Mouse (Mus musculus) heart, postnatal 14 days (tissue): ENCODE results near the gene Tmem171. TPM values are rescaled to one million over a fixed set of nuclear protein-coding genes. Genes with fewer than 3 reads are reported as not detected.

Experiments
- DNase-seq, 2 experiments: peaks; one replicate each; pipeline ENCODE4 v3.0.0; 2021 to 2022
- intact Hi-C: fragments of 180-260 bp; cut with DNase I; formaldehyde crosslinking; loops from one replicate; pipeline ENCODE4 v1.15.1; 2025
- long read RNA-seq, 2 experiments: library from polyadenylated mRNA; stranded (forward); transcript quantifications; one replicate each; pipeline ENCODE4 v2.0.0; 2021
- total RNA-seq, 2 experiments: library from RNA; stranded (reverse); gene quantifications; 2 replicates each; pipeline ENCODE4 v1.2.3; 2021

Gene Tmem171
- total RNA-seq, result 1 to 10 TPM; 5.0 to 7.0 TPM
- long read RNA-seq, experiment 1, partial matches to known transcripts, result 1 of 8 reads
- long read RNA-seq, experiment 1, other reads (novel, unspliced or antisense), result 4 of 8 reads
- long read RNA-seq, experiment 2, partial matches to known transcripts, result 2 of 6 reads
- long read RNA-seq, experiment 2, other reads (novel, unspliced or antisense), result 3 of 6 reads

DNA sequence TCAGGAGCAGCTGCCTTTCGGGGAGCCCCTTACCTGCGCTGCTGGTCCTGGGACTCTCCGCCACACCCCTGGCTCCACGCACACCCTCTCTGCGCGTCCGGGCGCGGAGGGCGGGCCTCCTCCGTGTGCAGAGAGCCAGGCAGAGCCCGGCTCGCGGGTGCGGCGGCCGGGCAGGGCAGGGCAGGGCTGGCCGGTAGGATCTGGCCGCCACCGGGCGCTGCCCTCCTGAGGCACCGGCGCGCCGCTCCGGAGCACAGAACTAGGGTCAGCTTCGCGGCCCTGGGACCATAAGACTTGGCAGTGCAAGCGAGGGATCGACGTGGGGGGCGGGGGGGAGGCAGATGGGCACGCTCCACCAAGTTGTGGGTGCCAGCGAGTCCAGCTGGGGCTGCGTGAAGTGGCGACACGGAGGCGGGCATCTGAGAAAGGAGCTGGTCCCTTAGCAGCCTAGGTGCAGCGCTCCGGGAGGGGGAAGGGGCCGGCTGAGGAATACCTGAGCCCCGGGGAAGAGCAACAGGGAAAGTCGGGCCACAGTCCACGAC, at the start of gene Tmem171:
Gene Tmem171 (minus strand): TSS at position 62 of the 542 bp plus-strand sequence.
- intact Hi-C loops, result no loop called here
- DNase-seq, result peak; percentile 41 to 50

DNA sequence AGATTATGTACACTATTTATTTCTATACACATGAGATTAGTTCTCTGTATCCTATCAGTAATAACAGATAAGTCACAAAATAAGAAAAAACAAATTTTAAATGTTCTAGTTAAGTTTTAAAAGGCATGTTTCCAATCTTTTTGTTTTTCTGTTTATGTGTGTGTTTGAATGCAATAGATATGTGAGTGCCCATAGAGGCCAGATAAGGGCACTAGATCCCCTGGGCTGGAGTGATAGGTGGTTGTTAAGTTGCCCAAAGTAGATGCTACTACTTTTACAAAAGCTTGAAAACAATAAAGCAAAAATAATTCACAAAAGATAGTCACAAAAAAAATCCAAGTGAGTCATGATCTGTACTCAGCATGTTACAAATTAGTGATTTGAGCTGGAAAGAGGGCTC, 49.2 kb upstream of the Tmem171 start:
- intact Hi-C loops, result no loop called here
- DNase-seq, result no peak

GRCm38 (mm10) chr13:98743214-98743613, 48.6 kb upstream of the Tmem171 start:
- DNase-seq, result no peak
- intact Hi-C loops, result no loop called here

DNA sequence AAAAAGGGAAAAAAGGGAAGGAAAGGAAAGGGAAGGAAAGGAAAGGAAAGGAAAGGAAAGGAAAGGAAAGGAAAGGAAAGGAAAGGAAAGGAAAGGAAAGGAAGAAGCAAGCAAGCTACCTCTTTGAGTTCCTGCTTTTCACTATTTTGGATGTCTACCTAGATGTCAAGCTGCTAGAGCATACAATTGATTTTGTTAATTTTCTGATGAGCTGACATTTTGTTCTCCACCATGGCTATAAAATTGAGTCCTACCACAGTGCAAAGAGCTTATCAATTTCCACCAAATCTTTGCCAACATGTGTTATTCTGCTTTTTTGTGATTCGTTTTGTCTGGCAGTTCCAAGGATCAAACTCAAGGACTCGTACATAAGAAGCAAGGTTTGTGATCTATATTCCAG, 43.6 kb upstream of the Tmem171 start:
- no peak for DNase-seq
- intact Hi-C loops, result no loop called here

GRCm38 (mm10) chr13:98733292-98733691, 38.7 kb upstream of the Tmem171 start:
- no peak for DNase-seq
- intact Hi-C loops, result loop anchor here (5.0 kb wide), 1 partner anchor 136 kb away; no protein-coding TSS in a partner anchor

- no peak for DNase-seq
- intact Hi-C loops, result loop anchor here (5.0 kb wide), 1 partner anchor 132 kb away; no protein-coding TSS in a partner anchor
These were observed 34.8 kb upstream of the Tmem171 start for GRCm38 (mm10) chr13:98729271-98730062.

GRCm38 (mm10) chr13:98726494-98726893, 31.9 kb upstream of the Tmem171 start:
- no peak for DNase-seq
- intact Hi-C loops, result no loop called here

GRCm38 (mm10) chr13:98723430-98723829, 28.8 kb upstream of the Tmem171 start:
- no peak for DNase-seq
- intact Hi-C loops, result no loop called here

DNA sequence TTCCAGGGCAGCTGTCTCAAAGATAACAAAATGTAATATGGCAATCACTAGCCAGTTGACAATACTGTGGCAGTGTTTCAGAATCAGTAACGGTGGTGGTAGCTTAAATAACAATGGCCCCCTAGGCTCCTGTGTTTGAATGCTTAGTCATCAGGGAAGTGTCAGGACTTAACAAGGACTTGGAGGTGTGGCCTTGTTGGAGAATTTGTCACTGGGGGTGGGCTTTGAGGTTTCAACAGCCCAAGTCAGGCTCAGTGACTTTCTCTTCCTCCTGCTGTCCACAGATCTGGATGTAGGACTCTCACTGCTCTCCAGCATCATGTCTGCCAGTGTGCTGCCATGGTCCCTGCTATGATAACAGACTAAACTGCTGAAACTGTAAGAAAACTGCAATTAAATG, 27.7 kb upstream of the Tmem171 start:
- no peak for DNase-seq
- intact Hi-C loops, result no loop called here

GRCm38 (mm10) chr13:98716176-98716575, 21.5 kb upstream of the Tmem171 start:
- no peak for DNase-seq
- intact Hi-C loops, result no loop called here

GRCm38 (mm10) chr13:98715443-98715990, 20.9 kb upstream of the Tmem171 start:
- intact Hi-C loops, result no loop called here
- DNase-seq, result no peak

DNA sequence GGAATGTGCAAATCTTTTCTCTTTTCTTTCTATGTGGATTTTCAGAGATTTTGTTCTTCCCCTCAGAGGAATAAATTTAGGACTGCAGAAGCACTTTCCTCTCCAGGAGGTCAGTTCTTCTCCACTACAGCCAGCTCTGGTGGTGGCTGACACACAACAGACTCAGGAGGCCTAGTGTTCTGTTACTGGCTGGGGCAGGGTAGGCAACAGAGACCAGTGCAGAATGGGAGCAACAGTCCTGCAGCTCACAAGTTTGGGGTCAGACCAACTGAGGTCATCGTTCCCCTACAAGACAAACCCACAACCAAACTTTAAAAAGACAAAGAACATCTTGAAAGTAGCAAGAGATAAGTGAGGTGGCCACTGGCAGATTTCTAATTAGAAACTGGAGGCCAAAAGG, 16.0 kb upstream of the Tmem171 start:
- DNase-seq, result no peak
- intact Hi-C loops, result no loop called here

DNA sequence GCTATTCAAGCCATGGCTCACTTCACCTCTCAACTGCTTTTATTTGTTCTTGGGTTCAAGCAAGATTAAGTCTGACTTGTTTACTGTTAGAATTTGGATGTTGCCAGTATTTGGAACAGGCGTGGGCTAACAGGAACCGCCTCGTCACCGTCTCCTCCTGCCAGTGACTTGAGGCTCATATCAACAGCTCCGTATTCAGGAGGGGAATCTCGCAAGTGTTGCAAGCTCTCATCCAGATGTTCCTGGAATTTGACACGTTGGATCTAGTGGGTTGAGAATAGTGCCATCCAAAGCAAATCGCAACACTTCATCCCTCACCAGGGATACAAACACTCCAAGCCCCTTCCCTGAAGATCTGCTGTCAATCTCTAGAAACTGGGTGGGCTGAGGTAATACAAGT, 15.6 kb upstream of the Tmem171 start:
- no peak for DNase-seq
- intact Hi-C loops, result no loop called here

DNA sequence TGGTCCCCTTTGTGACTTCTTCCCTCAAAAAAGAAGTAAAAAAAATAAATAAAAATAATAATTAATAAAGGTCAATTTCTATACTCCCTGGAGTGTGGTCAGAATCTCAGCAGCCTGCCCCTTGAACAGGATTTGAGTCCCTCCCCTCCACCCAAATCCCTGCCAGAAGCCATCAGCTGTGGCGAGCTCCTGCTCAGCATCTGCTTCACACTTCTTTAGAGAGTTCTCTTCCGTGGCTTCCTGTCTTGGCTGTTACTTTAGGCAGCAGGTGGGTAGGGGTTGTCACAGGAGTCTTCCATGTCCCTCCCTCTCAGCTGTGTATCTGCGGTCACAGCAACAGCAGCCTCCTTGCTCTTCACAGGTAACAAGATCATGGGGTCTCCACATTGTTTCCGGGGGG, 10.9 kb upstream of the Tmem171 start:
- intact Hi-C loops, result no loop called here
- no peak for DNase-seq

GRCm38 (mm10) chr13:98703786-98704185, 9.2 kb upstream of the Tmem171 start:
- DNase-seq, result no peak
- intact Hi-C loops, result no loop called here

- intact Hi-C loops, result no loop called here
- no peak for DNase-seq
These were observed 7.7 kb upstream of the Tmem171 start for GRCm38 (mm10) chr13:98702361-98702760.

DNA sequence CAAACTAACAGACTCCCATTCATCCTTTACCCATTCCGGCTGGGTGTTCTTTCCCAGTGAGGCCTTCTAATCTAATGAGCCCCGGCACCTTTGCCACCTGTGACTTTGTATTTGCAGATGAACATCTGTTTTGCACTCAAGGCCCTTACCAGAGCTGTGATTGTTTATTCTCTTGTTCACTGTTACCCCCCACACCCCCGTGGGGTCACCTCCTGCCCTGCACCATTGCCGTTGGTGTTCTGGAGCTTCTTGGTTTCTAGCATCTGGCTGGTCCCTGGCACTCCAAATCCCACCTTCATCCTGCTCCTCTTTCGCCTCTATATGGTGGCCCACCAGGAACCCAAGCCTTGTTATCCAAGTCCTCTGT, 6.7 kb upstream of the Tmem171 start:
- DNase-seq, result no peak
- intact Hi-C loops, result no loop called here

GRCm38 (mm10) chr13:98700661-98701308, 6.2 kb upstream of the Tmem171 start:
- no peak for DNase-seq
- intact Hi-C loops, result no loop called here

DNA sequence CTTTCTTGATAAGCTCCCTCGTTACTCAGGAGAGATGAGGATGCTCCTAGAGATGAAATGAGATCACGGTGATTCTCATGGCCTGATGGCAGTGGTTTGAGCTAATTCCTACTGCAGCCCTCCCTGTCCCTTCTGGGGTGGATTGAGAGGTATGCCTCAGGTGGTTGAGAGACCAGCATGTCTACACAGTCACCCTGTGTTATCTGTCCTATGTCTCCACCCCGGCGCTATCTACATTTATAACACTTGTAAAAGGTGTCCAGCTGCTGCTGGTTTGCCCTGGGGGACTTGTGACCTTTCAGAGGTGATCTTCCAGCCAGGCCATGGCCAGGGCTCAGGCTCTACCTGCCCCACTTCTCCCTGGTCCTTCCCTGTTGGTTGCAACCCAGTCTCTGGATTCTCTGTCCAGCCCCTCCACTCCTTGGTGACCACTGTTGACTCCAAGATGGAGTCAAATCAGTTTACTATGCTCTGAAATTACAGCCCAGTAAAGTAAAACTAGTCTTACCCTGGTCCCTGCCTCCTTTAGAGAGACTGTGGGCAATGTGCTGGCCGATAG, 5.4 kb upstream of the Tmem171 start:
- intact Hi-C loops, result no loop called here
- DNase-seq, result no peak

DNA sequence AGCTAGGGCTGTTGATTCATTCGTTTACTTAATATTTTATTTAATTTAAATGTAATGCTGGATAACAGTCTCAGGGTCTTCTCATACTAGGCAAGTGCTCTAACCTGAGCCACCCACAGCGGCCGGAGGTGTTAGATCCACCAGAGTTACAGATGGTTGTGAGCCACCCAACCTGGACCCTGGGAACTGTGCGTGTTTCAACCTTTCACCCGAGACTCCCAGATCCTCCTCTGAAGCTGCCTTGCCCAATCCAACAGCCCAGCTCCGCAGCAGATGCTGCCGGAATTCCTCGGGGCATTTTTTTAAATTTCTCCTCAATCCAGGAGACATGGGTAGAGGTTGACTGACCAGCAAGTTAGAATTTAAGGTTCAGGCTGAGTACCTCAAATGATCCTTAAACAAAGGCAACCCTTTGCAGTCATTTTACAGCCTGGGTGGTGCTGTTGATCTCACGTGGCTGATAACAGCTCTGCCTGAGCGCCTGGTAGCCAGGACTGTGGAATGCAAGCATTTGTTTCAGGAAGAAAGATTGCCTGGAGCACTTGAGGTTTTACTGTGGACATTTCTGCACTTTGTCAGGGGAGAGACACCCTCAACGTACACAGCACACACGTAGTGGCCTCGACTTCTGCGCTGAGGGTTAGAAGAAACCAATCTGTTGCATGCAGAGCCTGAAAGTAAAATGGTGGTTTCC, 4.6 kb upstream of the Tmem171 start:
- intact Hi-C loops, result no loop called here
- no peak for DNase-seq
